Mouse (Mus musculus): ENCODE results near the gene Trip4. TPM values are rescaled to one million over a fixed set of nuclear protein-coding genes. Genes with fewer than 3 reads are reported as not detected.
A peak's percentile ranks its signal among the peaks of the same experiment; 100 is the strongest.

Trip4 gene
- 10.0 and 10.9 TPM in 2 replicates for polyA plus RNA-seq (2015; fragmentation: Nextera tagmentation; extraction: Ambion mirVana)

DNA sequence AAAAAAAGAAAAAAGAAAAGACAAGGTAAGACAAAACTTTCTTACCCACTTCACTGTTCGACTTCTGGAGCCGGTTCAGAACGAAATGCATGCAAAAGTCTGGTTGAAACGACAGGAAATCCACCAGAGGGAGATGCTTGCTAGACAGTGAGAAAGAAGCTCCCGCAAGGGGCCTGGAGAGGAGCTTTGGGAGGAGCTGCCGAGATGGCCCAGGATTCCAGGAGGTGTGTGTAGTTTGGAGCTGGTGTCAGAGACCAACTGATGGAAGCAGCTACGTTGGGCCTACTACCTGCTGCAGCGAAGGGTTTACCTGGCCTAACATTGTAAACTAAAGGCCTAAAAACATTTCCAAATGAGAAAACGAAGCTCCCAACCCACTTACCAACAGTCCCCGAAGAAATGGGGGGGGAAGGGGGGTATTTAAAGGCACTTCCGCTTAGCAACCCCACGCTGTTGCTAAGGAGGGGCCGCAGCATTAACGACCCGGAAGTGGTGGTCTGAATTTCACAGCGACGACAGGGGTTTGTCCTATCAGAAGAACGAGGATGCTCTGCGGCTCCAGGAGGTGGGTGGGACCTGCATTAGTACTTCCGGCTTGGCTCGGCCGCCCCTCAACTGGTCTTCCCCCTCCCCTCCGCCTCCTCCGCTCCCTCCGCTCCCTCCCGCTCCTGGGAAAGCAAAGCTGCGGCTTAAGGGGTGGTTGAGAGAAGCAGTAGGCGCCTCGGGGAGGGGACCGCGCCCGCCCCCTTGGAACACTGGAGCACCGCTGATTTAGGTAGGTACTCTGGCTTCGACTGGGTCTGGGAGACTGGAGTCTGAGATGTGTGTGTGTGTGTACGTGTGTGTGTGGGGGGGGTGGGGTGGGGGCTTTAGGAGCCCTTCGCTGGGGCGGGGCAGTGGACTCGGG is at the start of gene Trip4, which contains the start of gene Csnk1g1:
Gene Trip4 (minus strand): TSS at position 401 of the 907 bp plus-strand sequence.
Gene Csnk1g1 (plus strand): TSS at position 531 of the 907 bp plus-strand sequence.
- H3K36me3 ChIP-seq (replicated peaks), result peaks cover 23% of the 10 kb centered on the region
- peak within 1 kb of the TSS; percentile 83 for H3K9ac ChIP-seq
- ATAC-seq (ENCODE audit: insufficient read depth), result peak; percentile 98
- H3K4me2 ChIP-seq, result peak within 1 kb of the TSS; percentile 89
- under 1% methylated on average over 38 of the region's 38 CpGs for WGBS (ENCODE audit: insufficient replicate concordance)
- H3K27me3 ChIP-seq, result no peaks in the 10 kb centered on the region
- H3K4me3 ChIP-seq (replicated peaks), result peak within 1 kb of the TSS; percentile 95
- H3K4me1 ChIP-seq (replicated peaks), result peaks cover 26% of the 10 kb centered on the region
- H3K27ac ChIP-seq (replicated peaks), result peak within 1 kb of the TSS; percentile 86
- no peaks in the 10 kb centered on the region for H3K9me3 ChIP-seq (replicated peaks)

DNA sequence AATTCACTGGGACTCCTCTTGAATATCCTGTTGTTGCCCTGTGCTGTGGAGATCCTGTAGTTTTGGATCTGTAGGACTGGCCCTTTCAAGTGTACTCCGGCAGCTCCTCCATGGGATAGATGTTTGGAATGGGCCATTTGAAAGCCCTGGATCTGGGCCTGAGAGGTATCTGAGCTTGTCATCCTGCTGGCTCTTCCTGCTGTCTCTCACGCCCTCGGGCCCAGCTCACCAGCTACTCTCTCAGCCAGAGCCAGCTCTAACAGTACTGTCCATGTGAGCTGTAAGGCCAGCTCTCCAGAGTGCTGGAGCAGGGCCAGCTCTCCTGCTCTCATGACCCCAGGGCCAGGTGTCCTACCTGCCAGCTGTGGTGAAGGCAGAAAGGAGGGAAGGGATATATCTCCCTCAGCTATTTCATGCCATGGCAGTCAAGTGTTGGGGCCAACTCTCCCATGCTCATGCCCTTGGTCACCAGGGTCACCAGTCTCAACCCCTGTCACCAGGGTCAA is 42.5 kb upstream of the Trip4 start:
- Histone ChIP-seq H3K4me2 (no peak overlapping the region), H3K27ac (replicated peaks) (no peak overlapping the region), H3K9me3 (replicated peaks) (no peaks in the 10 kb centered on the region), H3K4me3 (replicated peaks) (no peak overlapping the region), H3K4me1 (replicated peaks) (no peaks in the 10 kb centered on the region), H3K36me3 (replicated peaks) (0 out of 2 replicates have a peak, but pooled peaks cover 3% of the 10 kb centered on the region), H3K9ac (no peak overlapping the region), H3K27me3 (no peaks in the 10 kb centered on the region)
- ATAC-seq (ENCODE audit: insufficient read depth), result no peak
- WGBS (ENCODE audit: insufficient replicate concordance), result 72% methylated on average over 3 of the region's 3 CpGs

DNA sequence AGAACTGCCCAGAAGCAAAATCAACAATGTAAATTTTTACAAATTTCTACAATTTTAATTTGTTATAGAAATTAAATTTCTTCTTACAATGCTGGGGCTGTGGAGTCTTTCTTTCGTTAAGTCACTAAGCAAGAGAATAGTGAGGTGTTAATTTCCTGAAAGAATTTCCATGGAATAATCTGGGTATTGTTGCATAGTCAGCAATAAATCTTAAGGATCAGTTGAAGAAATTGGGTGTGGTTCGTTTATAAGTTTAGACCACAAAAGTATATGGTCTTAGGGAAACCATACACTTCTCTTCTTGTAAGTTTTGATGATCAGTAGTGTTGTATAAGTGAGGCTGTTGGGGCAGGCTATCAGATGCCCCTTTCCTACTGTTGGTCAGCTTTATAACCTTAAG is 29.0 kb upstream of the Trip4 start:
- no peaks in the 10 kb centered on the region for H3K9me3 ChIP-seq (replicated peaks)
- no peaks in the 10 kb centered on the region for H3K4me1 ChIP-seq (replicated peaks)
- 70% methylated on average over 2 of the region's 2 CpGs for WGBS (ENCODE audit: insufficient replicate concordance)

GRCm38 (mm10) chr9:65929826-65930225 is 21.2 kb upstream of the Trip4 start:
- Histone ChIP-seq H3K4me3 (replicated peaks) (no peak overlapping the region), H3K27me3 (no peaks in the 10 kb centered on the region), H3K27ac (replicated peaks) (no peak overlapping the region), H3K36me3 (replicated peaks) (no peaks in the 10 kb centered on the region), H3K9me3 (replicated peaks) (no peaks in the 10 kb centered on the region), H3K9ac (no peak overlapping the region), H3K4me1 (replicated peaks) (no peaks in the 10 kb centered on the region), H3K4me2 (no peak overlapping the region)
- no peak for ATAC-seq (ENCODE audit: insufficient read depth)

More for the DNA sequence above, 29.0 kb upstream of the Trip4 start:
- no peaks in the 10 kb centered on the region for H3K36me3 ChIP-seq (replicated peaks)
- no peak overlapping the region for H3K4me3 ChIP-seq (replicated peaks)
- no peak overlapping the region for H3K4me2 ChIP-seq
- ATAC-seq (ENCODE audit: insufficient read depth), result no peak
- no peak overlapping the region for H3K9ac ChIP-seq
- no peaks in the 10 kb centered on the region for H3K27me3 ChIP-seq
- H3K27ac ChIP-seq (replicated peaks), result no peak overlapping the region

DNA sequence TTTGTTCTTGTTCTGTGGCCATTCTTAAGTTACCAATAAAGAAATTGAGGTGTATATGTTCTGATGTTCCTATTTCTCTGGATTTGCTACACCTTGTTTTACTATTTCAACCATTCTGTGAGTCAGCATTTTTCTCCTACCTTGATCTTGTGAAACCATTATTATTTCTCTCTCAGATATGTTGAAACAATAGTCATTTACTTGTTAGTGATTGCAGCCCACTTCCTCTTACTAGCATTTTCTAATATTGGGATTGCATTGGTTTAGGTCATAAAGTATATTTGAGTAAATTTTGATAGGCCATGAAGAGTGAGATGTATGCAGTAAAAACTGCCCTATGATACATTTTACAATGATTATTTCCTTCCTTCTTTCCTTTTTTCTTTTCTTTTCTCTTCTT is 19.9 kb upstream of the Trip4 start:
- Histone ChIP-seq H3K4me1 (replicated peaks) (no peaks in the 10 kb centered on the region), H3K36me3 (replicated peaks) (no peaks in the 10 kb centered on the region), H3K4me2 (no peak overlapping the region), H3K9me3 (replicated peaks) (no peaks in the 10 kb centered on the region), H3K9ac (no peak overlapping the region), H3K27ac (replicated peaks) (no peak overlapping the region), H3K27me3 (no peaks in the 10 kb centered on the region), H3K4me3 (replicated peaks) (no peak overlapping the region)
- no peak for ATAC-seq (ENCODE audit: insufficient read depth)

- WGBS (ENCODE audit: insufficient replicate concordance), result 43% methylated on average over 1 of the region's 1 CpGs
- H3K9me3 ChIP-seq (replicated peaks), result no peaks in the 10 kb centered on the region
Observed at GRCm38 (mm10) chr9:65917015-65917414, 8.4 kb upstream of the Trip4 start.

GRCm38 (mm10) chr9:65913976-65914375 is 5.4 kb upstream of the Trip4 start:
- Histone ChIP-seq H3K36me3 (replicated peaks) (no peaks in the 10 kb centered on the region), H3K27me3 (no peaks in the 10 kb centered on the region), H3K9ac (no peak overlapping the region), H3K4me3 (replicated peaks) (no peak overlapping the region), H3K27ac (replicated peaks) (no peak overlapping the region), H3K4me2 (no peak overlapping the region), H3K4me1 (replicated peaks) (peaks cover 40% of the 10 kb centered on the region), H3K9me3 (replicated peaks) (no peaks in the 10 kb centered on the region)
- ATAC-seq (ENCODE audit: insufficient read depth), result no peak
- WGBS (ENCODE audit: insufficient replicate concordance), result 60% methylated on average over 2 of the region's 2 CpGs

More at GRCm38 (mm10) chr9:65917015-65917414, 8.4 kb upstream of the Trip4 start:
- H3K4me2 ChIP-seq, result no peak overlapping the region
- no peak overlapping the region for H3K27ac ChIP-seq (replicated peaks)
- H3K9ac ChIP-seq, result no peak overlapping the region
- no peaks in the 10 kb centered on the region for H3K27me3 ChIP-seq
- peaks cover 24% of the 10 kb centered on the region for H3K4me1 ChIP-seq (replicated peaks)
- ATAC-seq (ENCODE audit: insufficient read depth), result peak; percentile 54
- no peak overlapping the region for H3K4me3 ChIP-seq (replicated peaks)
- no peaks in the 10 kb centered on the region for H3K36me3 ChIP-seq (replicated peaks)

DNA sequence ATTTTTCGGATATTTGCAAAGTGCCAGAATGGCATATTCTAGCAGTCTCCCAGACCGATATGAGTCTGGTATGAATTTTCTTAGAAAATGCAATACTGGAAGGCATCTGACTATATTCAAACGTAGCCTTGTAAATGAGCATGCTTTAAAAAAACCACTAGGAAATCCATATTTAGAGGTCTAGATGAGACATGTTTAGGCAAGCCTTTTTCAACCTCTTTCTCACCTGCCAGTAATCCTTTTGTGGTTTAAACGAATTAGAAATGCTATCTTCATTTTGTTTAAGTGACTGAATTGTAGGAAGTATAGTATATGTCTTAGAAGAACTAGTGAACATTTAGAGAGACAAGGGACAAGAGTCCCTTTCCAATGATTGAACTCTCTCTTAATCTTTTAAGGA is 1.2 kb upstream of the Trip4 start:
- H3K27ac ChIP-seq (replicated peaks), result peak overlapping the region; percentile 86

GRCm38 (mm10) chr9:65909301-65909801 is 757 bp upstream of the Trip4 start:
- WGBS (ENCODE audit: insufficient replicate concordance), result under 1% methylated on average over 34 of the region's 34 CpGs
- peak; percentile 56 for ATAC-seq (ENCODE audit: insufficient read depth)

More for the DNA sequence above, 1.2 kb upstream of the Trip4 start:
- Histone ChIP-seq H3K36me3 (replicated peaks) (peaks cover 15% of the 10 kb centered on the region), H3K4me2 (peak overlapping the region; percentile 89), H3K27me3 (no peaks in the 10 kb centered on the region), H3K4me3 (replicated peaks) (peak overlapping the region; percentile 95), H3K9ac (peak overlapping the region; percentile 83), H3K4me1 (replicated peaks) (peaks cover 30% of the 10 kb centered on the region), H3K9me3 (replicated peaks) (no peaks in the 10 kb centered on the region)
- WGBS (ENCODE audit: insufficient replicate concordance), result 3% methylated on average over 4 of the region's 4 CpGs
- ATAC-seq (ENCODE audit: insufficient read depth), result no peak

DNA sequence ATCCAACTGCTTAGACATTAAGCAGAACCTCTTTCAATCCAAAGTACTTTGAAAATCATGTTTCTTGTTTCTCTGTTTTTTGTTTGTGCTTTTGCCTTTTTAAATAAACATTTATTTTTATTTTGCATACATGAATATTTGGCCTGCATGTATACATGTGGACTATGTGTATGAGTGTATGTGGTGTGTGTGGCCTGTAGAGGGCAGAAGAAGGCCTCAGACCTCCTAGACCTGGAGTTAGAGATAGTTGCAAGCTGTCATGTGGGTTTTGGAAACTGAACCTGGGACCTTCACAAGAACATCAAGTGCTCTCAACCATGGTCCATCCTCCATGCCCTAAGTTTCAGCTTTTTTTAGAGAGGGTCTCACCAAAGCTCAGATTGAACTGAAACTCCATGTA is 5.2 kb downstream of the Trip4 start:
- Histone ChIP-seq H3K9ac (no peak overlapping the region), H3K27me3 (no peaks in the 10 kb centered on the region), H3K4me1 (replicated peaks) (peaks cover 6% of the 10 kb centered on the region; the same call in 1 of the 2 replicates), H3K36me3 (replicated peaks) (peaks cover 63% of the 10 kb centered on the region), H3K4me3 (replicated peaks) (no peak overlapping the region), H3K4me2 (no peak overlapping the region), H3K27ac (replicated peaks) (no peak overlapping the region), H3K9me3 (replicated peaks) (no peaks in the 10 kb centered on the region)
- ATAC-seq (ENCODE audit: insufficient read depth), result no peak

More at GRCm38 (mm10) chr9:65909301-65909801, 757 bp upstream of the Trip4 start:
- Histone ChIP-seq H3K27ac (replicated peaks) (peak overlapping the region; percentile 86), H3K4me3 (replicated peaks) (peak overlapping the region; percentile 95), H3K4me1 (replicated peaks) (peaks cover 26% of the 10 kb centered on the region), H3K9me3 (replicated peaks) (no peaks in the 10 kb centered on the region), H3K36me3 (replicated peaks) (peaks cover 17% of the 10 kb centered on the region), H3K27me3 (no peaks in the 10 kb centered on the region), H3K4me2 (peak overlapping the region; percentile 89), H3K9ac (peak overlapping the region; percentile 83)

- Histone ChIP-seq H3K4me2 (no peak overlapping the region), H3K4me3 (replicated peaks) (no peak overlapping the region), H3K27ac (replicated peaks) (no peak overlapping the region), H3K36me3 (replicated peaks) (peaks cover 67% of the 10 kb centered on the region), H3K4me1 (replicated peaks) (0 out of 2 replicates have a peak, but pooled peaks cover 3% of the 10 kb centered on the region), H3K27me3 (no peaks in the 10 kb centered on the region), H3K9me3 (replicated peaks) (no peaks in the 10 kb centered on the region), H3K9ac (no peak overlapping the region)
- no peak for ATAC-seq (ENCODE audit: insufficient read depth)
- 69% methylated on average over 3 of the region's 3 CpGs for WGBS (ENCODE audit: insufficient replicate concordance)
Observed at GRCm38 (mm10) chr9:65902879-65903278, 5.7 kb downstream of the Trip4 start.
